Mouse (Mus musculus) heart, adult 2 months (tissue): ENCODE measurements around the gene Cep89. TPM values are rescaled to one million over a fixed set of nuclear protein-coding genes. Genes with fewer than 3 reads are reported as not detected.

ENCODE experiments used
- DNase-seq, 2 experiments: peaks; one replicate each; pipeline ENCODE4 v3.0.0; 2021
- H3K27ac ChIP-seq: fragments of 200-600 bp; 2 replicates; pipeline ENCODE4 v1.8.1; 2022
- H3K27me3 ChIP-seq: fragments of 200-500 bp; 2 replicates; pipeline ENCODE4 v1.6.1; 2012; ENCODE audit warnings: mild to moderate bottlenecking, low read length, inconsistent platforms, mixed read lengths; ENCODE audit not compliant: control insufficient read depth, insufficient read depth
- H3K36me3 ChIP-seq: fragments of 200-500 bp; 2 replicates; pipeline ENCODE4 v1.6.1; 2012; ENCODE audit warnings: low read length, inconsistent platforms; ENCODE audit not compliant: control insufficient read depth, insufficient read depth
- H3K4me1 ChIP-seq: fragments of 200-500 bp; 2 replicates; pipeline ENCODE4 v1.6.1; 2011; ENCODE audit warnings: low read length; ENCODE audit not compliant: control insufficient read depth, insufficient read depth
- H3K4me3 ChIP-seq: fragments of 200-600 bp; 2 replicates; pipeline ENCODE4 v1.8.1; 2022
- H3K79me2 ChIP-seq: fragments of 200-500 bp; replicated peaks from 2 replicates; pipeline ENCODE4 v1.6.1; 2012; ENCODE audit warnings: mild to moderate bottlenecking, inconsistent platforms, low read length, moderate library complexity, mixed read lengths; ENCODE audit not compliant: control insufficient read depth, insufficient read depth
- H3K9ac ChIP-seq: fragments of 200-500 bp; 2 replicates; pipeline ENCODE4 v1.6.1; 2012; ENCODE audit warnings: low read depth, mild to moderate bottlenecking, control low read depth, inconsistent platforms, low read length, mixed read lengths
- CTCF ChIP-seq: fragments of 200-600 bp; IDR thresholded peaks from 2 replicates; pipeline ENCODE4 v1.8.1; 2022; ENCODE audit warnings: antibody characterized with exemption, mild to moderate bottlenecking, moderate library complexity
- EP300 ChIP-seq: fragments of 200-500 bp; IDR thresholded peaks from 2 replicates; pipeline ENCODE4 v1.6.1; 2011; ENCODE audit warnings: low read depth, low read length, control low read depth; ENCODE audit not compliant: insufficient read depth
- POLR2A ChIP-seq: fragments of 200-500 bp; IDR thresholded peaks from 2 replicates; pipeline ENCODE4 v1.6.1; 2011; ENCODE audit warnings: mild to moderate bottlenecking, low read depth, low read length, control low read depth; ENCODE audit not compliant: insufficient read depth
- WGBS: fragments of 180-500 bp; shearing (Covaris S2); methylation state at CpG from one replicate; pipeline ENCODE4 v1.1.7; 2018; 5-methylcytosine and 5-hydroxymethylcytosine counted together
- intact Hi-C: fragments of 180-260 bp; cut with DNase I; formaldehyde crosslinking; loops from one replicate; pipeline ENCODE4 v1.15.1; 2025
- polyA plus RNA-seq: library from polyadenylated mRNA; depleted of rRNA; stranded (reverse); fragments of >200 nt; gene quantifications from 2 replicates; pipeline ENCODE4 v1.2.3, GENCODE M21; 2012
- total RNA-seq, 2 experiments: library from RNA; stranded (reverse); gene quantifications; 2 replicates each; pipeline ENCODE4 v1.2.3; 2021

The Cep89 gene
- total and polyA plus RNA-seq, 3 experiments: 12.6 to 17.4 (median 13.9) TPM

GRCm38 (mm10) chr7:35371096-35371495 lies 25.7 kb upstream of the Cep89 start:
- Histone ChIP-seq H3K27me3 (no peaks in the 10 kb centered on the region), H3K79me2 (no peaks in the 10 kb centered on the region), H3K4me3 (no peak overlapping the region), H3K4me1 (no peaks in the 10 kb centered on the region), H3K27ac (no peak overlapping the region), H3K9ac (no peak overlapping the region), H3K36me3 (no peaks in the 10 kb centered on the region)
- no peak for DNase-seq
- TF ChIP-seq EP300 (no peak), POLR2A (no peak), CTCF (no peak)
- WGBS: 91% methylated on average over 14 of the region's 14 CpGs
- intact Hi-C loops: no loop called here

GRCm38 (mm10) chr7:35372483-35373017 lies 24.3 kb upstream of the Cep89 start:
- no peak for DNase-seq
- no peak for TF ChIP-seq POLR2A
- TF ChIP-seq EP300: no peak
- Histone ChIP-seq H3K4me1 (no peaks in the 10 kb centered on the region), H3K27me3 (no peaks in the 10 kb centered on the region), H3K4me3 (no peak overlapping the region), H3K9ac (no peak overlapping the region), H3K79me2 (no peaks in the 10 kb centered on the region), H3K27ac (no peak overlapping the region), H3K36me3 (no peaks in the 10 kb centered on the region)
- intact Hi-C loops: no loop called here
- WGBS: 78% methylated on average over 14 of the region's 14 CpGs

DNA sequence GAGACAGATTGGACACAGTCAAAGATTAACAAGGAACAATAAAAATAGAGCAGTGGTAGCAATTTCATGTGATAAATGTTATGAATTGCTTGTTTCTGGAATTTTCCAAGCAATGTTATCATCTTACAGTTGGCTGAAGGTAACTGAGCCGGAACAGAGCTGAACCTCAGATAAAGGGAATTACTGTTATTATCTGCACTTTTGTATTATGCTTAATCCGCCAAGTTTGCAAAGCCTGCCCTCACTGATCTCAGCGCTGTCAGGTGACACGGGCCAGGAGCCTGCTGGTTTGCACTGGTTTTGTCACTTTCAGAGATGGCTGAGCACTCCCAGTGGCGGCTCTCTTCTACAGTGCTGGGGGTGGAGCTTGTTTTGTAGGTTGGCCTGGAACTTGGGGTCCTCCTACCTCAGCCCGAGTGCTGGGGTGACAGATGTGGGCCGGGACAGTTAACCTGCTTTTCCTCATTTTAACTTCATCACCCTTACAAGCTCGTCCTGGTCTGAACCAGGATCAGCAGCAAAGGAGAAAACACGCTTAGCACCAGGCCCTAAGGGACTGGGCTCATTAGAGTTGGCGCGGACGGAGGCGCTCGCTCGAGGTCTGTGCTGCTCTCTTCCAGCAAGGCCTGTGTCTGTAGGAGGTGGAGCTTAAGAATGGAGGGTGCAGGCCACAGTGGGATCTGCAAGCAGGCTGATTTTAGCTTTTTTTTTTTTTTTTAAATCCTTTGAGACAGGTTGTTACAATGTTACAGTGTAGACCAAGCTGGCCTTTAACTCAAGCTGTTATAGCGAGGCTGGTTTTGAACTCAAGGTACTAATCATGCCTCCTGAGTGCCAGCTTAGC lies 23.5 kb upstream of the Cep89 start:
- Histone ChIP-seq H3K4me1 (no peaks in the 10 kb centered on the region), H3K9ac (no peak overlapping the region), H3K79me2 (no peaks in the 10 kb centered on the region), H3K27me3 (no peaks in the 10 kb centered on the region), H3K27ac (no peak overlapping the region), H3K4me3 (no peak overlapping the region), H3K36me3 (no peaks in the 10 kb centered on the region)
- intact Hi-C loops: no loop called here
- no peak for DNase-seq
- no peak for TF ChIP-seq CTCF
- TF ChIP-seq EP300: no peak
- no peak for TF ChIP-seq POLR2A
- WGBS: 63% methylated on average over 16 of the region's 16 CpGs

- Histone ChIP-seq H3K79me2 (no peaks in the 10 kb centered on the region), H3K9ac (no peak overlapping the region), H3K4me3 (no peak overlapping the region), H3K4me1 (no peaks in the 10 kb centered on the region), H3K27me3 (no peaks in the 10 kb centered on the region), H3K36me3 (no peaks in the 10 kb centered on the region), H3K27ac (no peak overlapping the region)
- intact Hi-C loops: no loop called here
- no peak for TF ChIP-seq CTCF
- TF ChIP-seq EP300: no peak
- TF ChIP-seq POLR2A: no peak
- 82% methylated on average over 7 of the region's 7 CpGs for WGBS
- no peak for DNase-seq
Measured at GRCm38 (mm10) chr7:35374265-35374664, 22.6 kb upstream of the Cep89 start.

DNA sequence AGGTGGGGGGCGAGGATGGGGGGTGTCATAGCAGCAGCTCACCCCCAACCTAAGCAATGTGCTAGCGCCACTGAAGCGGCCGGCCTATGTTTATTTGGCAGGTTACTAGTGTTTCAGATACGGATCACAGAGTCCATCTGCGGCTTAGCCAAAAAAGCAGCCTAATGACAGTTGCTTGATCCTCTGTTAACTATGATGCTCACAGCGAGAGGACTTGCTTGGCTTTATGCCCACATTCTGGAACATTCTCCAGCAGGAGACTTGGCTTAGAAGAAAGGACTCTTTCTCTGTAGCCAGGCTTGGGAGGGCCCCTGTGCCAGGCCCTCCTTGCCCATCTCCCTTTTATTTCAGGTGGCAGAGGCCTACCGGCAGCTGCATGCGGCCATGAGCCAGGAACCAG lies 20.2 kb upstream of the Cep89 start:
- intact Hi-C loops: no loop called here
- WGBS: 89% methylated on average over 9 of the region's 9 CpGs
- DNase-seq: no peak
- Histone ChIP-seq H3K4me3 (no peak overlapping the region), H3K27ac (no peak overlapping the region), H3K9ac (no peak overlapping the region), H3K4me1 (no peaks in the 10 kb centered on the region), H3K27me3 (no peaks in the 10 kb centered on the region), H3K36me3 (no peaks in the 10 kb centered on the region), H3K79me2 (no peaks in the 10 kb centered on the region)
- TF ChIP-seq CTCF (no peak), POLR2A (no peak), EP300 (no peak)

DNA sequence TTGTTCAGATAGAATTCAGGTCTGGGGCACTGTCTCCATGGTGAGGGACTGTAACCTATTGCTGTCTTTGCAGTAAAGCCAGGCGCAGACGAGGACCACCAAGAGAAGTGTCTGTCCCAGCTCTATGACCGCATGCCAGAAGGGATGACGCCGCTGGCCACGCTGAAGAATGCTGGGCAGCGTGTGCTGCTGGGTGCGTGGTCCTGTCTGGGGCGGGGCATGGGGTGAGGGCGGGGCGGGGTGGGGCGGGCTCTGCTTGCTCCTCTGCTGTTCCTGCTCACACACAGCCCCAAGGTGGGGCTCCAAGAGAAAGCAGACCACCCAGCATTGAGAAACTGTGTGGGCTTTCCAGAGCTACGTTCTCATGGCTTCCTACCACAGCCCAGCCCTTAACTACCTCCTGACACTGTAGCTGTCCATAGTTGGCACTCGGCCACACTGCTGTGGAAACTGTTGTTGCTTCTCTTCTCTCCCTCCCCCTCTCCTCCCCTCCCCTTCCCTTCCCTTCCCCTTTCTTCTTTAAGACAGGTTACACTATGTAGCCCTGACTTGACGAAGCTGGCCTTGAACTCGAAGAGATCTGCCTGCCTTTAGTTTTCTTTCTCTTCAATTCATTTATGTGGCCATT lies 17.2 kb upstream of the Cep89 start:
- H3K4me1 ChIP-seq: no peaks in the 10 kb centered on the region
- intact Hi-C loops: no loop called here
- no peaks in the 10 kb centered on the region for H3K79me2 ChIP-seq
- no peak overlapping the region for H3K9ac ChIP-seq
- 36% methylated on average over 16 of the region's 16 CpGs for WGBS
- no peak overlapping the region for H3K4me3 ChIP-seq
- no peaks in the 10 kb centered on the region for H3K27me3 ChIP-seq
- TF ChIP-seq POLR2A: no peak
- DNase-seq: peak in 1 of 2 experiments; percentile 15
- no peaks in the 10 kb centered on the region for H3K36me3 ChIP-seq
- no peak overlapping the region for H3K27ac ChIP-seq
